Mouse (Mus musculus) C2C12 (cell line): ENCODE measurements around the gene Snrpg.

Source experiments
- CEBPB ChIP-seq: IDR thresholded peaks from one replicate; pipeline ENCODE4 v1.6.1; 2011; ENCODE audit warnings: low read depth, mild to moderate bottlenecking, control low read depth, moderate library complexity
- CTCF ChIP-seq: IDR thresholded peaks from one replicate; pipeline ENCODE4 v1.5.1; 2011; ENCODE audit not compliant: control insufficient read depth, insufficient read depth, insufficient read length
- FOSL1 ChIP-seq: IDR thresholded peaks from one replicate; pipeline ENCODE4 v1.8.0; 2011; ENCODE audit warnings: mild to moderate bottlenecking, low read length; ENCODE audit not compliant: poor library complexity, insufficient read depth, severe bottlenecking
- MAX ChIP-seq: IDR thresholded peaks from one replicate; pipeline ENCODE4 v1.6.1; 2011; ENCODE audit warnings: mild to moderate bottlenecking, control low read depth
- MYOD1 ChIP-seq: IDR thresholded peaks from one replicate; pipeline ENCODE4 v1.6.1; 2011; ENCODE audit warnings: low read depth; ENCODE audit not compliant: control insufficient read depth, insufficient read length
- MYOG ChIP-seq: IDR thresholded peaks from one replicate; pipeline ENCODE4 v1.6.1; 2011; ENCODE audit not compliant: control insufficient read depth, insufficient read length; ENCODE audit errors: extremely low read depth
- USF1 ChIP-seq: IDR thresholded peaks from one replicate; pipeline ENCODE4 v1.6.1; 2011; ENCODE audit warnings: low read depth, mild to moderate bottlenecking, control low read depth, moderate library complexity

GRCm38 (mm10) chr6:86325646-86326045 lies 45.5 kb upstream of the Snrpg start:
- TF ChIP-seq CTCF, result no peak
- no peak for TF ChIP-seq MYOG
- TF ChIP-seq USF1, result no peak
- no peak for TF ChIP-seq MYOD1
- TF ChIP-seq MAX, result no peak
- no peak for TF ChIP-seq CEBPB
- TF ChIP-seq FOSL1, result no peak
